Mouse (Mus musculus): ENCODE data around the gene Metrn. TPM values are rescaled to one million over a fixed set of nuclear protein-coding genes. Genes with fewer than 3 reads are reported as not detected.

The Metrn gene
- polyA plus RNA-seq, 1 experiment from 2014 or later, result 12.1 TPM

DNA sequence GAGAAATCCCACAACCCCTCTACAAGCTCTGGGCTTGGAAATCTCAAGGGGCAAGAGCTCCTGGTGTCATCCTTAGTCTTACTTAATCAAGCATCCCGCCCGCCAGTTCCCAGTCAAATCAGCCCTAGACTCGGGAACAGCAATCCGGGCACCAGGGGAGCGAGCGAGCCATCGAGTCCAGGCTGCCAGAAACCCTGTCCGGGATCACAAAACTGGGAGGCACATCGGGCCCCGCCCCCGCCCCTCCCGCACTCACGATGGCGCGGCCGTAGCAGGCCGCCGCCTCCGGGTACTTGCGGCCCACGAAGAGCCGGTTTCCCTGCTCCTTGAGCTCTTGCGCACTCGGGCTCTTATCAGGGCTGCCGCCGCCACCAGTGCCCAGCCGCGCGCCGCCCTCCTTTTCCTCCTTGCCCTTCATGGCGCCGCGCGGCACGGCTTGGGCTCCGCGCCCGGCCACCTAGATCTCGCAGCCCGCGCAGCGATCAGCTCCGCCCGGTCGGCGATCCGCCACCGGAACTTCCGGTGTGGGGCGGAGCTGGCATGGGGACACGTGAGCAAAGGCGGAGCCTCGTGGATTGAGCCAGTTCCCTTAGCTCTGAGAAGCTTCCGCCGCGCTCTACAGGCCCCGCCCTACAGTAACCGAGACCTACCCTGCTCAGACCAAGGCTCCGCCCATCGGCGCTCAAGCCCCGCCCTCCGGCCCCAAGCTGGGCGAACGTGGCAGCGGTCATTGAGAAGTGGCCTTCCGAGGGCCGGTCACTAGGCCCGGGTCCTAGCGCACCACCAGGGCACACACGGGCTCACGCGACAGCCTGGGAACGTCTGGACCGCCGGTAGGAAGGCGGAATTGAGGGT is 35.7 kb upstream of the Metrn start:
- H3K9ac ChIP-seq (ENCODE audit: low read depth, low read length), result peak overlapping the region; percentile 91
- peak overlapping the region; percentile 92 for H3K4me3 ChIP-seq (ENCODE audit: low read depth, low read length)
- peak overlapping the region; percentile 97 for H3K27ac ChIP-seq (ENCODE audit: low read length)
- H3K4me1 ChIP-seq (ENCODE audit: control insufficient read depth, low read depth, low read length), result peaks cover 80% of the 10 kb centered on the region
- ATAC-seq (ENCODE audit: low read depth), result peak; percentile 91
- H3K36me3 ChIP-seq (ENCODE audit: control insufficient read depth, insufficient read depth), result peaks cover 14% of the 10 kb centered on the region
- H3K9me3 ChIP-seq (replicated peaks; ENCODE audit: control insufficient read depth, low read length), result no peaks in the 10 kb centered on the region
- H3K27me3 ChIP-seq (ENCODE audit: control insufficient read depth, insufficient read depth, low read depth, low read length), result no peaks in the 10 kb centered on the region
- under 1% methylated on average over 71 of the region's 77 CpGs for WGBS (ENCODE audit: insufficient replicate concordance)
- peak overlapping the region; percentile 99 for H3K4me2 ChIP-seq (ENCODE audit: low read depth, low read length)

DNA sequence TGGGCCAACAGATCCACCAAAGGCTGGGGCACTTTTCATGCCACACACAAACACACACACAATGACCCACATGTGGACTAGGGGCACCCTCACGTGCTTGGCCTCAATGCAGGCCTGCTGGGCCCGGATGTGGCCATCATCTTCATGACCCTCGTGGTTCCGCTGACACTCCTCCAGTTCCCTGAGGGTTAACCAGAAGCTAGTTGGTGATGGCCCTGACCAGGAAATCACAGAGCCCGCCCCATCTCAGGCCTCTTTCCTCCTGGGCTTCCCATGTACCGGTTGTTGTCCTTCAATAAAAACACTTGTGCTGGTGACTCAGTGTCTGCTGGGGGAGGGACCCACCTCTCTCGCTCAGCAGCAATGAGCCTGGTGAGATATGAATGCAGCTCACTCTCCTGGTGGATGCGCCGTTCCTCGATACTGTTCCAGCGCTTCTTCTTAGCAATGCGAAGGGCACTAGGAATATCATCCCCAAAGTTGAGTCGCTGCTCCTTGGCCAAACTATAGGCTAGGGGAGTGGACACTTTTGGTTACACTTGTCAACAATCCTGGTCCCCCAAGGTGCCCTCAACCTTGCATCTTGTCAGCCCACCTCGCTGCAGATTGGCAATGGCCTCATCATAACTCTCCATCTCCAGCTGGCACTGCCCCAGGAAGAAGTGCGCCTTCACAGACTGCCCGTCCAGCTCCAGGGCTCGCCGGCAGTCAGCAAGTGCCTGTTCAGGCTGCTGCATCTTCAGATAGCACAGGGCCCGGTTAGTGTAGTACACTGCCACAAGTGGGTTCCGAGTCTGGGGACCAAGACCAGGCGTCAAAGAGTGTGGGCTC is 34.7 kb upstream of the Metrn start:
- WGBS (ENCODE audit: insufficient replicate concordance), result 41% methylated on average over 21 of the region's 21 CpGs
- H3K27ac ChIP-seq (ENCODE audit: low read length), result peak overlapping the region; percentile 97
- peak overlapping the region; percentile 79 for H3K9ac ChIP-seq (ENCODE audit: low read depth, low read length)
- no peak for ATAC-seq (ENCODE audit: low read depth)
- no peaks in the 10 kb centered on the region for H3K27me3 ChIP-seq (ENCODE audit: control insufficient read depth, insufficient read depth, low read depth, low read length)
- no peaks in the 10 kb centered on the region for H3K9me3 ChIP-seq (replicated peaks; ENCODE audit: control insufficient read depth, low read length)
- H3K4me3 ChIP-seq (ENCODE audit: low read depth, low read length), result peak overlapping the region; percentile 92
- H3K36me3 ChIP-seq (ENCODE audit: control insufficient read depth, insufficient read depth), result peaks cover 14% of the 10 kb centered on the region
- H3K4me1 ChIP-seq (ENCODE audit: control insufficient read depth, low read depth, low read length), result peaks cover 71% of the 10 kb centered on the region
- peak overlapping the region; percentile 99 for H3K4me2 ChIP-seq (ENCODE audit: low read depth, low read length)

DNA sequence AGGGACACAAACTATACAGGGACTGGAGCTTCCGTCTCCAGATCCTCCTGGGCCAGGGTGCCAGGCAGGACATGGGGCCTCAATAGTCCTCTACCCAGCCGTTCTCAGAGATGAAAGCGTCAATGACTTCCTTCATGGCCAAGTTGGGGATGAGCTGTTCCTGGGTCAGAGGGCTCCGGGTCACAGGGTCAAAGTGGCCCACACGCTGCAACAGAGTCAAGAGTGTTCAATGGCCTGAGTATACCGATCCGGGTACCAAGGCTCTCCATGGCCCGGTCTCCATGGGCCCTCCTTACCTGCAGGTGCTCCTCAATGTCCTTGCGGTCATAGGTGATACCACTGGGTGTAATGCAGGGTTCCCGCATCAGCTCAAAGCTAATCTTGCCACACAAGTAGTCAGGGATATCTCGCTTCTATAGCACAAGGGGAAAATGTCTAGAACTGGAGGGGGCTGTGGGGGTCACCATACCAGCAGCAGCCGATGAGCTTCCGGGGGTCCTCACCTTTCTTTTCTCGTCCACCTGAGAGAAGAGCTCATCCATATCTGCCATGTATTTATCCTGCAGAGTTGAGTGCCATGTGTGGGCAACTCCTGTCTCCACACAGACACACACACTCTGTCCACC is 34.0 kb upstream of the Metrn start:
- no peak overlapping the region; the same call in 1 of the 2 replicates for H3K9ac ChIP-seq (ENCODE audit: low read depth, low read length)
- H3K4me1 ChIP-seq (ENCODE audit: control insufficient read depth, low read depth, low read length), result peaks cover 63% of the 10 kb centered on the region
- H3K4me2 ChIP-seq (ENCODE audit: low read depth, low read length), result 0 out of 2 replicates have a peak overlapping the region, but pooled peaks have one; percentile 99
- H3K9me3 ChIP-seq (replicated peaks; ENCODE audit: control insufficient read depth, low read length), result no peaks in the 10 kb centered on the region
- H3K27me3 ChIP-seq (ENCODE audit: control insufficient read depth, insufficient read depth, low read depth, low read length), result no peaks in the 10 kb centered on the region
- no peak overlapping the region for H3K4me3 ChIP-seq (ENCODE audit: low read depth, low read length)
- peaks cover 14% of the 10 kb centered on the region for H3K36me3 ChIP-seq (ENCODE audit: control insufficient read depth, insufficient read depth)
- no peak overlapping the region for H3K27ac ChIP-seq (ENCODE audit: low read length)
- ATAC-seq (ENCODE audit: low read depth), result no peak
- 78% methylated on average over 14 of the region's 14 CpGs for WGBS (ENCODE audit: insufficient replicate concordance)

DNA sequence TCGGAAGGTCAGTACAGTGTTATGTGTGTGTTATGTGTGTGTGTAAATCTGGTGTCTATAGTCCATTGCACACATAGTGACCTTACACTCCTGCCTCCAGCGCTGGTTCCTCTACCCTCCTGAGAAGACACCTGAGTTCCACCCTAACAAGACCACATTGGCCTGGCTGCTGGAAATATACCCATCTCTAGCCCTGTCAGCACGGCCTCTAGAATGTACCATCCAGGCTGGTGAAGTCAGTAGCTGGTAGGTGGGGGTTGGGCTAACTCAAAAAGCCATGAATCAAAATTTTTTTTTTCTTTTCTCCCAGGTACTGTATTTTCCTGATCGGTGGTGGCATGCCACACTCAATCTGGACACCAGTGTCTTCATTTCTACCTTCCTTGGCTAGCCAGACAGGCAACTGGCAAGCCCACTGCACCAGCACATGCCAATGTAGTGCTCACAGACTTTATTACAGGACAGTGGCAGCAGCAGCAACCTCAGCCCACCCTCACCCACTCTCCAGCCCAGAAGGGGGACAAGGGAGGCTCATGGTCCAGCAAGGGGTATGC is 33.3 kb upstream of the Metrn start:
- H3K4me3 ChIP-seq (ENCODE audit: low read depth, low read length), result peak overlapping the region; percentile 60; the same call in 1 of the 2 replicates
- no peak overlapping the region; the same call in 1 of the 2 replicates for H3K9ac ChIP-seq (ENCODE audit: low read depth, low read length)
- peaks cover 14% of the 10 kb centered on the region for H3K36me3 ChIP-seq (ENCODE audit: control insufficient read depth, insufficient read depth)
- peak overlapping the region; percentile 69; the same call in 1 of the 2 replicates for H3K4me2 ChIP-seq (ENCODE audit: low read depth, low read length)
- WGBS (ENCODE audit: insufficient replicate concordance), result 66% methylated on average over 4 of the region's 4 CpGs
- H3K9me3 ChIP-seq (replicated peaks; ENCODE audit: control insufficient read depth, low read length), result no peaks in the 10 kb centered on the region
- no peaks in the 10 kb centered on the region for H3K27me3 ChIP-seq (ENCODE audit: control insufficient read depth, insufficient read depth, low read depth, low read length)
- H3K27ac ChIP-seq (ENCODE audit: low read length), result peak overlapping the region; percentile 75; the same call in 1 of the 2 replicates
- no peak for ATAC-seq (ENCODE audit: low read depth)
- peaks cover 60% of the 10 kb centered on the region for H3K4me1 ChIP-seq (ENCODE audit: control insufficient read depth, low read depth, low read length)

DNA sequence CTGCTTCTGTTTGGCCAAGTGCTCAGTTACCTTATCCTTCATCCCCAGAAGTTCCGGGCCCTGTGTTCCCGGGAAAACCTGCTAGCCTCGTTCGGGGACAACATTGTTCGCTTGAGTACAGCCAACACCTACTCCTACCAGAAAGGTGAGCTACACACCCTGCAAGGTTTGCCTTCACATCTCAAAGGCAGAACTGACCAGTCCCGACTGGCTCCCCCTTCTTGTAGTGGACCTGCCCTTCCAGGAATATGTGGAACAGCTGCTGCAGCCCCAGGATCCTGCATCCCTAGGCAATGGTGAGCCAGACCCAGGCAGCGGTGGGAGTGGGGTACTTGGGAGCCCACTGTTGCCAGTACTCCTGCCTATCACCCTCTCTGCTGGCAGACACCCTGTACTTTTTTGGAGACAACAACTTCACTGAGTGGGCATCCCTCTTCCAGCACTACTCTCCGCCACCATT is 32.7 kb upstream of the Metrn start:
- H3K4me1 ChIP-seq (ENCODE audit: control insufficient read depth, low read depth, low read length), result peaks cover 60% of the 10 kb centered on the region
- peak overlapping the region; percentile 60 for H3K4me3 ChIP-seq (ENCODE audit: low read depth, low read length)
- peaks cover 14% of the 10 kb centered on the region for H3K36me3 ChIP-seq (ENCODE audit: control insufficient read depth, insufficient read depth)
- peak overlapping the region; percentile 75 for H3K27ac ChIP-seq (ENCODE audit: low read length)
- peak overlapping the region; percentile 73 for H3K9ac ChIP-seq (ENCODE audit: low read depth, low read length)
- H3K9me3 ChIP-seq (replicated peaks; ENCODE audit: control insufficient read depth, low read length), result no peaks in the 10 kb centered on the region
- H3K27me3 ChIP-seq (ENCODE audit: control insufficient read depth, insufficient read depth, low read depth, low read length), result no peaks in the 10 kb centered on the region
- no peak for ATAC-seq (ENCODE audit: low read depth)
- 39% methylated on average over 8 of the region's 8 CpGs for WGBS (ENCODE audit: insufficient replicate concordance)
- H3K4me2 ChIP-seq (ENCODE audit: low read depth, low read length), result peak overlapping the region; percentile 69

DNA sequence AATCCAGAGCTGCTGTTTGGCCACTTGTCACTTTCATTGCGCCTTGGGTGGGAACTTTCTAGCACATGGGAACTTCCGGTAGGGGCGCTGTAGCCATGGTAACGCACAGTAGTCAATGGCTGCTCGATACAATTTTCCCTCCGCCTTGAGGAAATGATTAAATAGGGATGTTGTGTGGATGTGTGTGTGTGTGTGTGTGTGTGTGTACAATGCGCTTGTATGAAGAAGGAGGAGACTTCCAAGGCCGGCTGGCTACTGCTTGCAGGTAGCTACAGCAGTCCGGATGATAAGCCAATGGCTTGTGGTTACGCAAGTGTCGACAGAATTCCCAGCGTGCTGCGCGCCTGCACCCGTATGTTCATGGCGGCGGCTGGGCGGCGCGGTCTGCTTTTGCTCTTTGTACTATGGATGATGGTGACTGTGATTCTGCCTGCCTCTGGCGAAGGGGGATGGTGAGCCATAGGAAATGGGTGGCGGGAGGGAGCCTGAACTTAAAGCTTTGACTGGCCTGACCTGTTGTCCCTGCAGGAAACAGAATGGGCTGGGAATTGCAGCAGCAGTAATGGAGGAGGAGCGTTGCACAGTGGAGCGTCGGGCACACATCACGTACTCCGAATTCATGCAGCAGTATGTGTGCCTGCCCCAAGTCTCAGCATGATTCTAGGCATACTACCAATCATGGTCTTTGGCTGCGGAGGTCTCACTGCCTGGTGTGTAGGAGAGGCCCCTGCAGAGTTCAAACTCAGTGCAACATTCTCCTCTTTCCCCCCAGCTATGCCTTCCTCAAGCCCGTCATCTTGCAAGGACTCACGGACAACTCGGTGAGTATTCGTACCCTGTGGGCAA is 32.0 kb upstream of the Metrn start, which contains the start of gene Jmjd8:
Jmjd8 (plus strand) TSS at position 156 of the 846 bp plus-strand sequence.
- H3K4me2 ChIP-seq (ENCODE audit: low read depth, low read length), result peak within 1 kb of the TSS; percentile 69
- 1% methylated on average over 32 of the region's 32 CpGs for WGBS (ENCODE audit: insufficient replicate concordance)
- peak within 1 kb of the TSS; percentile 73 for H3K9ac ChIP-seq (ENCODE audit: low read depth, low read length)
- H3K27ac ChIP-seq (ENCODE audit: low read length), result peak within 1 kb of the TSS; percentile 75
- H3K4me3 ChIP-seq (ENCODE audit: low read depth, low read length), result peak within 1 kb of the TSS; percentile 60
- H3K9me3 ChIP-seq (replicated peaks; ENCODE audit: control insufficient read depth, low read length), result no peaks in the 10 kb centered on the region
- peaks cover 14% of the 10 kb centered on the region for H3K36me3 ChIP-seq (ENCODE audit: control insufficient read depth, insufficient read depth)
- peak; percentile 11; the same call in 1 of the 2 replicates for ATAC-seq (ENCODE audit: low read depth)
- no peaks in the 10 kb centered on the region for H3K27me3 ChIP-seq (ENCODE audit: control insufficient read depth, insufficient read depth, low read depth, low read length)
- peaks cover 60% of the 10 kb centered on the region for H3K4me1 ChIP-seq (ENCODE audit: control insufficient read depth, low read depth, low read length)

DNA sequence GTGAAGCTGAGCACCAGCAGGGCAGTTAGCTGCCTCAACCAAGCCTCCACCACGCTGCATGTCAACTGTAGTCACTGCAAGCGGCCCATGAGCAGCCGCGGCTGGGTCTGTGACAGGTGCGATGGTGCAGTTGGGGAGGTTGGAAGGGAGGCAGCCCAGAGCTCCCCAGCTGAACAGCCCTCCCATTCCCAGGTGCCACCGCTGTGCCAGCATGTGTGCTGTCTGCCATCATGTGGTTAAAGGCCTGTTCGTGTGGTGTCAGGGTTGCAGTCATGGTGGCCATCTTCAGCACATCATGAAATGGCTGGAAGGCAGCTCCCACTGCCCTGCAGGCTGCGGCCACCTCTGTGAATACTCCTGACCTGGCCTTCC is 31.3 kb upstream of the Metrn start:
- Histone ChIP-seq H3K36me3 (ENCODE audit: control insufficient read depth, insufficient read depth) (peaks cover 14% of the 10 kb centered on the region), H3K4me2 (ENCODE audit: low read depth, low read length) (peak overlapping the region; percentile 69), H3K9me3 (replicated peaks; ENCODE audit: control insufficient read depth, low read length) (no peaks in the 10 kb centered on the region), H3K4me1 (ENCODE audit: control insufficient read depth, low read depth, low read length) (peaks cover 55% of the 10 kb centered on the region), H3K9ac (ENCODE audit: low read depth, low read length) (peak overlapping the region; percentile 73; the same call in 1 of the 2 replicates), H3K4me3 (ENCODE audit: low read depth, low read length) (peak overlapping the region; percentile 60), H3K27ac (ENCODE audit: low read length) (peak overlapping the region; percentile 75), H3K27me3 (ENCODE audit: control insufficient read depth, insufficient read depth, low read depth, low read length) (no peaks in the 10 kb centered on the region)
- WGBS (ENCODE audit: insufficient replicate concordance), result 83% methylated on average over 8 of the region's 8 CpGs
- no peak for ATAC-seq (ENCODE audit: low read depth)

Data from liver, embryonic 16.5 days (tissue).